Mouse (Mus musculus) cortical plate, adult 2 months (tissue): Measurements from ENCODE around the gene Cdca7l.

Experiments
- CTCF ChIP-seq: fragments of 200-500 bp; IDR thresholded peaks from 2 replicates; pipeline ENCODE4 v1.5.1; 2011; ENCODE audit warnings: mild to moderate bottlenecking, control low read depth, low read length; ENCODE audit not compliant: insufficient read depth; ENCODE audit errors: extremely low read depth
- POLR2A ChIP-seq: fragments of 200-500 bp; IDR thresholded peaks from 2 replicates; pipeline ENCODE4 v1.6.1; 2011; ENCODE audit warnings: mild to moderate bottlenecking, low read length, control low read depth; ENCODE audit not compliant: insufficient read depth; ENCODE audit errors: extremely low read depth

DNA sequence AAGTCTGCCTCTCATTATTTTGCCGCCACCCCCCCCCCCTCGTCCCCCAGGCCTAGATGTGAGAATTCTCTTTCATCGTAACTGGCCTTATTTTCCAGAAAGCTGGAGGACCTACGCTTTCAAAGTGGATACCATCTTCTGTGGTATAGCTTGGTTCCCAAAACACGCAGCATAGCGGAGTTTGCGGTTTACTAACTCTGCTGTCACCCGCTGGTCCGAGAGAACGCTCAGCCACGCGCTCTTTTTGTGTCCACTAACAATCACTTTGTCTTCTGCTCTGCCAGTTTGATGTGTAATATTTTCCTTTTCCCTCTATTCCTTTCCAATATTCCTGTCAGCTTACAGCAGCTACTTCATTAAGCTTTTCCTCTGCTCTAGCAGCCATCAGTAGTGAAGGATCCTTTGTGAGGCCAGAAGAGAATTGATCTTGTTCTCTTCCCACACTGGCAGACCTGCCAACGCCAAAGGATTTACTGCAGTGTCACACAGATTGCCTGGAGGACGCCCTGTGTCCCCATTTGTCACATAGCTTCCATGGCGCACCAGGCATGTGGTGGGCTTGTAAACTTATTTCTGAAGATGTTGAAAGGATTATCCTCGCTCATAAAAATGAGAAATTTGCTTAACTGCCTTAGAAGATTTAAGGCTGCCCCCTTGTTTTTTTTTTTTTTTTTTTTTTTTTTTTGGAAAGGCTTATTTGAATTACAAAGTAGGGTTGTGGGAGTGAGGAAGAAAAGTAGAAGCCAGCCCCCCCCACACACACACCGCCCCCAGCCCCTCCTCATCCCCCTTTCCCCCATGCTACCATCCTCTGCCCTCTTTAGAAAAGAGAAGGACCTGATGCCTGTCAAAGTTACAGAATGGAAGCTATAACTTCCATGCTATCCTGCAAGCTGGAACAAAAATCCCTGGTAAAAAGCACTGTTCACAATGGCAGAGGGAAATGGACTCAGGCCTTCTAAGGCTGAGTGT lies 4.6 kb downstream of the Cdca7l start:
- TF ChIP-seq POLR2A (no peak), CTCF (no peak)
